Mouse (Mus musculus) kidney, postnatal 25 days (tissue): ENCODE data around the gene Dusp5.

Experiments
- DNase-seq, 2 experiments: peaks; one replicate each; pipeline ENCODE4 v3.0.0; 2021; ENCODE audit warnings: mixed read lengths in 2 of 2

Gene Dusp5

DNA sequence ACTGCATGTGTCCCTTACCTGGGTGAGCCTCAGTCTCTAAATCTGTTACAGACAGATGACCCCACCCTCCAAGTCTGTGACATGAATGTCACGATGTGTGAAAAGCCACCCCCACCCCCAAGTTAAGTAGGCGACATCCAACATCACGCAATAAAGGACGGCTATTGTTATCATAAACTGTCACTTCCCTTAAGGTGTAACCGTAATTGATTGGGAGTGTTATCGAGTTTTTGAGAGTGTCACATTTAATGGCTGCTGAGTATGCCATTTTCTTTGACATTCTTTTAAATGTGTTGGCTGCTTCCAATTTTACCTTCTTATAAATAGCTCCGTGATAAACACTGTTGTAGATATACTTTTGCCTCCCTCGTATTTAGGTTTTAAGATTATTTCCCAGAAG is 9.4 kb upstream of the Dusp5 start:
- DNase-seq, result no peak

DNA sequence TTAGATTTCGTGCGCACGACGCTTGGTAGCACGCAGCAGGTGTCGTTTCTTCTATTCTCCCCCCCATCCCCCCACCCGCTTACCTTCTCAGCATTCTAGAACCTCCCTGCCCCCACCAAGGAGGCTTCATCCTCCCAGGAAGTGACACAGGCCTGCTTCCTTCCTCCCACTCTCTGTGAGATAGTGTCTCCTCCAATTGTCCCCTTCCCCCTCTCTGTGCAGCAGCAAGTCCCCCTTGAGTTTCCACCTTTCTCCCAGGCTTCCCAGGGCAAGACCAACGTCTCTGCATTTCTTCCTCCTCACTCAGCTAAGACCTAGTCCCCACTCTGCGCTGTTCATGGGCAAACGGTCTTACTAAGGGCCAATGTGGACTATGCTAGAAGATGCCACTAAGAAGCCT is 8.9 kb upstream of the Dusp5 start:
- DNase-seq, result no peak

DNA sequence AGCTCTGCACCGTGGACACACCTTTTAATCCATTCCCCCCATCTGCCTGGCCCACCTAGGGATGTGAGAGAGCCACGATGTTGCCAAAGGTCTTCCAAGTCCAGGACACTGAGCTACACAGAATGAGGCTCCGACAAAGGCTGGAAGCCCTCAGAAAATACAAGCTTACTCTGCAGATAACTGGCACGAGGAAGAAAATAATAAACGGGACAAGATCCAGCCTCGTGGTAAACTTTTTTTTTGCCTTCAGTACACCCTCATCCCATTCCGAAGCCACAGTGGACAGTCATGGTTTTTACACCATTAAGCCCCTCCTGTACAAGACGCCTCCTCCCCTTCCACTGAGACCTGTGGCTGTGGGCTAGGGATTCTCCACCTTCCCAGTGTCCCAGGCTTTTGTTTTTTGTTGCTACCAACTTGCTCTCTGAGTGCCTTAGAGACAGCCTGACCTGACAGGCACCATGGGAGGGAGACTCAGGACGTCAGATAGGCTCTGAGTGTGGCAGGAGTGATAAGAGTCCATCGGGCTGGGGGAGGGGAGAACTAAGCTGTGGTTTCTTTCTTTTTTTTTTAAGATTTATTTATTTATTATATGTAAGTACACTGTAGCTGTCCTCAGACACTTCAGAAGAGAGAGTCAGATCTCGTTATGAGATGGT is 7.6 kb upstream of the Dusp5 start:
- DNase-seq, result no peak

DNA sequence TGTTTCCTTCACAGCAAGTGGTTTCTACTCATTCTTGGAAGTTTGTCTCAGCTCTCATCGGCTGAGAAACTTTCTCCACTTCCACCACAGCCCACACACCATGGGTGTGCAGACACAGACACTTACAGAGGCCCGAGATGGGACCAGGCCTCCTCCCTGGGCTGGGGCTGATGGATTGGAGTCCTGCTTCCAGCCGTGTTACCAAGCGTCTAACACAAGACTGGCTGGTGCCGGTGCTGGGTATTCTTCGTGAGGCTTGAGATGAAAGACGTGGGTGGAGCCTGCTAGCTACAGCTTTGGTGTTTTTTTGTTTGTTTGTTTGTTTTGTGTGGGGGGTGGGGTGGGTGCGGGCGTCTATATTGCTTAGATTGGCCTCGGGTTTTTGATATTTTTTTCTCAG is 1.4 kb upstream of the Dusp5 start:
- no peak for DNase-seq

DNA sequence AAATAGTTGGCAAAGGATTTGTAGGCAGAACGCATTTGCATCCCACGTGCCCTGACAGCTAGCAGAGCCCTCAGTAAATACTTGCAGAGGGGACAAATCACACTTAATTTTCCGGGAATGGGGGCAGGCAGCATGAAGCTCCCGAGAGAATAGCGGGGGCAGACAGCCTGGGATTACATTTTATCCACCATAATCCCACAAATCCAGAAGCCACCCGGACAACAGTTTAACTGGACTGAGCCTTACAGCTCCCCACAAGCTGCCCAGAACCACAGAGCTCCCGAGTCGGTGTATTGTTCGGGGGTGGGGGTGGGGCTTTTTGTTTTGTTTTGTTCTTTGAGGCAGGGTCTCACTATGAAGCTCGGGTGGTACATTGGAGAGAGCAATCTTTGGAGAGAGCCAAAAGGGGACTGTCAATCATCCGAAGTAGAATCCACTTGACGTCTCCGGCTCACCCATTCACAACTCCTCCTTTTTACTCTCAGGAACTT is 733 bp upstream of the Dusp5 start:
- DNase-seq, result no peak

DNA sequence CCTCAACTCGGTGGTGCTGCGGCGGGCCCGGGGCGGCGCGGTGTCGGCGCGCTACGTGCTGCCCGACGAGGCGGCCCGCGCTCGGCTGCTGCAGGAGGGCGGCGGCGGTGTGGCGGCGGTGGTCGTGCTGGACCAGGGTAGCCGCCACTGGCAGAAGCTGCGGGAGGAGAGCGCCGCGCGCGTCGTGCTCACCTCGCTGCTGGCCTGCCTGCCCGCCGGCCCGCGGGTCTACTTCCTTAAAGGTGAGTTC is 471 bp downstream of the Dusp5 start:
- no peak for DNase-seq

DNA sequence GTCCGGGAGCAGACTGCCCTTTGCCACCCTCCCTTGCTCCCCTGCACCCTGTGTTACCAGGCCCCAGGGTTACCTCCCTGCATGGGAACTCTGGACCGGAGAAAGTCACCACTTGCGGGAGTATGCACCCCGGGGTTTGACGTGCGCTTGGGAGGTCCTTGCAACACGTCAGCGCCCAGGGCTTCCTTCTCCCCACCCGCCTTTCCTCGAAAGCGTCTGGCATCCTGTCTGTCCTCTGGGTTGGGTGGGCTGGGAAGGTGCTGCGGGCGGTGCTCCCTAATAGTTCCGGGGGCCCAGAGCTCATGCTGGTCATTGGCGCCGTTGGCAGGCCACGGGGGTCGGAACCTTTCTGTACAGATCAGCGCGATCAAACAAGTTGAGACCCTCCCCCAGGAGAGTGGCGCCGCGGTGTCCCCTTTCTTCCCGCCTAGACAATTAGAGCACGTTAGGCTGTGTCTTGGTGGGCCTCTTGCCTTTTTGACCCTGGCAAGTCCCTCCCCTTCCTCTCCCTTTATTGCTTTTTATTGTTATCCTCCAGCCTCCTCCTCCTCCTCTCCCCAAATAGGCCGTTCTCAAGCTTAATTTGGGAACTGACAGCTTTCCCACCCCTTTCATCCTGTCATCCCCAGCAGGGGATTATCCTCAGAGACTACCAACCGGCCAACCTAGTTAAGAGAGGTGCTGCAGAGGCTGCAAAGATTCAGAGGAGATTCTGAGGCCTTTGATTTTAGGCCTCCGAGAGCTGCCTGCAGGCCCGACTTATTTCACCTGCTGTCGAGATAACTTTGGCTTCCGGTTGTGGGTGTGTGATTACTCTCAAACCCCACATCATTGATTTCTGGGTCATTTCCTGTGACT is 1.0 kb downstream of the Dusp5 start:
- DNase-seq, result peak; percentile 21 to 71

DNA sequence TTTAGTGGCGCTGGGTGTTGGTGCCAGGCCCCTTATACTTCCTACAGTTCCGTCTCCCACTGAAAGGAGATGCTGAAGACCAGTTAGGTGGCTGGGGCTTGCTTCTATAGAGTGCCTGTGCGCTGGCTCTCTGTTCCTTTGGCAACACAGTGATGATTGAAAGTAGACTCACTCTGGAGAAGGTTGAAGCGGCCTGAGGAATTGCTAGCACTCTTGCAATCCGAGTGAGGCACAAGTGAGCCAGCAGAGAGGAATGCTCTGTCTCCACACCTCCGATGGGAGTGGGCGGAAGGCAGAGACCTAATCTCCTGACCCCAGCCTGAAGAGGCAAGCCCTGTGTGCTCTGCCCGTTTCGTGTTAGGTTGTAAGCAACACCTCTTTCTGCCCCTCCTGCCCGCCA is 2.5 kb downstream of the Dusp5 start:
- DNase-seq, result no peak

DNA sequence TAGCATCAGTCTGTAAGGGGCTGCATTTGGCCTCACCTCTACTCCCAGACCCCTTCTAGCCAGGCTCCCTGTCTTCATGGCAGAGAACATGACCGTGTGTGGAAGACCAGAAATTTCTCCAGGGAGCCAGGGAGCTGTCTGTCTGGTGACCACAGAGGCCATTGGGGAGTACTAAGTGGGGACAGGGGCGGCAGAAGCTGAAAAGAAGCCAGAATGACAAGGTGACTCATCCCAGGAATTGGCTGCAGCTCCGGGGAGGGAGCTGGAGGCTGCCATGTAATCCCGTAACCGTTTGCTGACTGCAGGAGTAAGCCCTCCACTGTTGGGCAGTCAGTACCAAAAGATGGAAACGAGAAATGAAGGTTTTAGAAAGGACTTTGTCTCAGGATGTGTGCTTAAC is 3.1 kb downstream of the Dusp5 start:
- no peak for DNase-seq

DNA sequence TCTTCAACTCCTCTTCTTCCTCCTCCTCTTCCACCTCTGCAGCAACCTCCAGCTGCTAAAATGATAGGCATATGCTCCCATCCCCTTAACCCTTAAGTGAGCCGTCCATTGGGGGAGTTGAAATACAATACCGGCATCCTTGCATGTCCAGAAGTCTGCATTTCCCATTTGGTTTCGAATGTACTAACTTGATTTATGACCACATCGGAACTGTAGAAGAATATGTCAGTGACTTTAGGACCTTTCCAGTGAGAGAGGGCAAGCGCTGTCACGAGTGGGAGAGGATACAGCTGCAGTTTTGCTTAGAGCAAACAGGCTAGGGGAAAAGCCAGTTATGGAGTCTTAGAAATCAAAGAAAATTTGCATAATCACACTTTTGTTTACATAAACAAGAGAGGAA is 3.8 kb downstream of the Dusp5 start:
- DNase-seq, result no peak

DNA sequence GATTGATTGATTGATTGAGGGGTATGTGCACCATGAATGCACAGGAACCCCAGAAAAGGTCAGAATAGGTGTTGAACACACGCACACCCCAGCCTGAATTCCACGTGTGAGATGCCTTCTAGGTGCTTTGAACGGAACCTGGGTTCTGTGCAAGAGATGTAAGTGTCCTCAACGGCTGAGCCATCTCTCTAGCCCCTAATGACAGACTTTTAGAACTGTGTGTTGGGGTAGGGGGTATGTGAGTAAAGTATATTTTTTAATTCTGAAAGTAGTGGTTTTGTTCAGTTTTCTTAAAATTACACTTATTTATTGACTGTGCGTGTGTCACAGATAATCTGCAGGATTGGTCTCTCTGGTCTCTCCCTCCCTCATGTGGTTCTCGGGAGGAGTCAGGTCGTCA is 4.3 kb downstream of the Dusp5 start:
- DNase-seq, result no peak

DNA sequence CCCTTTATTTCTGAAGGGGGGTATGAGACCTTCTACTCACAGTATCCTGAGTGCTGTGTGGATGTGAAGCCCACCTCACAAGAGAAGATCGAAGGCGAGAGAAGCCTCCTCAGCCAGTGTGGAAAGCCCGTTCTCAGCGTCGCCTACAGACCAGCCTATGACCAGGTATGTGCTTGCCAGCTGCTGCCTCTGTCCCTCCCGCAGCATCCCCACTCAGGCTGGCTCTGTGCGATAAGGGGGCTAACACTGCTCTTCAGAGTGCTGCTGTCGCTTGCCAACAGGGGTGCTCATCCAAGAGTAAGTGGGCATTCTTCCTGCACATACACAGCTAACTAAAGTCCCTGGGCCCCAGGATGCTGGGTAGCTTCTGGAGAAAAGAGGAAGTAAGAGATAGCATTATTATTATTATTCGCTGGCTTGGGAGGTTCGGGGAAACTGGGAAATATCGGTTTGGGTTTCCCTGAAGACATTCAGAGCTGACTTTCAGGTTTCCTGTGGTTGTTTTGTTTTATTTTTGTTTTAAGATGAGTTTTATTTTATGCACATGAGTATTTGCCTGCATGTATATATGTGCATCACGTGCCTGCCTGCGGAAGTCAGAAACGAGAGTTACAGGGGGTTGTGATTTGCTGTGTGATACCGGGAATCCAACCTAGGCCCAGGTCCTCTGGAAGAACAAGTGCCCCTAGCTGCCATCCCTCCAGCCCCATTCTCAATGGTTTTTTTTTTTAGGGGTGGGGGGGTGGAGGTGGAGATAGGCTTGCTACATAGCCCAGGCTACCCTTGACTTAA is 5.1 kb downstream of the Dusp5 start:
- DNase-seq, result no peak

DNA sequence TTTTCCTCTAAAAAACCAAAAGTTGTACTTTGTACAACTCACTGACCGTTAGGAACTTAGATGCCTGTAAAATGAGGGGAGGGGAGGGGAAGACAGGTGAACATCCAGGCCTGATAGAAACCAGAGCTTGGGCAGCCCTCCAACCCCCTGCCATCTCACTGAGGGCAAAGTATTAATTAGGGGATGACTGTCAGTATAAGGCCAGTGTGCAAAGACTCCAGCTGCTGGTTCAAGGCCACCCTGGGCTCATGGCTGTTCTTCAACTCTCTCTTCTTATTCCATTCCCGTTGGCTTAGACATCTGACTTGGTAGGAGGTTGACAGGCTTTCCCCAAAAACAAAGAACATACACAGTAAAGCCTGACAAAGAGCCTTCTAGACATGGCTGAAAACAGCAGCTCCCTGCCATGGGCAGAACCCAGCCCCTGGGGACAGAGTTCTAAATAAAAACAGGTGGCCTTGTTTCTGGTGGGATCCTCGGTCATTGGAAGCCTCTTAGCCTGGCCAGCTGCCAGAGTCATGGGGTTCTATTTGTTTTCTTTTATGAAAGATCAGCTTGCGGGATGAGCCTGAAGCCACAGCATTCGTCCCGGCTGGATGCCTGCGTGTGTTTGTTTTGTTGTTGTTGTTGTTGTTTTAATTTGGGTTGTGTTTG is 6.0 kb downstream of the Dusp5 start:
- DNase-seq, result peak in 1 of 2 experiments; percentile 9

DNA sequence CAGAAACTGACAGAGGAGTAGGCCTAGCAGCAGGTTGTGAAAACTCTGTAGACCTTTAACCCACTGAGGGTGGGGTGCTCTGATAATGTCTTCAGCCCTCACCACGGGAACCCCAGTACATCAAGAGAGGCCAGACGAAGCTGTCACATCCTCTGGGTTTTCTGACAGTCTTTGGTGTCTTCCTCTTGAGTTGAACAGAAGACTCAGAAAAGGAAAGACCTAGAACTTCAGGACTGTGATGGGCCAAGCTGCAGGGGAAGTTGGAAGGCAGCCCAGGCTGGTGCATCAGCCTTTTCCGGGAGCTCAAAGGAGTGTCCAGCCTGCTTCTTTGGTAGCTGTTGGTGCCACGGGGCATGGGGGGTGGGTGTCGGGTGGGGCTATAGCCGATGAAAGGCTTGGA is 6.5 kb downstream of the Dusp5 start:
- DNase-seq, result peak in 1 of 2 experiments; percentile 14

DNA sequence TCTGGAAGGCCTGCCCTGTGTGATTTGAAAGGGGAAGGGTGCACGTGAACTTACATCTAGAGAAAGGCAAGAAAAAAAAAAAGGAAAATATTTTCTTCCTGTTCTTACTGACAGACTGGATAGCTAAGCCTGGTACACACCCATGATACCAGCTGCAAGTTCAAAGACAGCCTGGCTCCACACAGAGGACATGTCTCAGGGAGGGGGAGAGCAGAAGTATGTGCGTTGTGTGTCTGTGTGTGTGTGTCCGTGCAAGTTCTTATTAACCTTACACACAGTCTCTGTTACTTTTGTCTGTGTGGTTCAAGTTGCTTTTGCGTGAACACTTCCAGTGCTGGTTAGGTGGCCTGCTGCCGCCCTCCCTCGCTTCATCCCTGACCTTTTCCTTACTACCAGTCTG is 7.3 kb downstream of the Dusp5 start:
- no peak for DNase-seq

DNA sequence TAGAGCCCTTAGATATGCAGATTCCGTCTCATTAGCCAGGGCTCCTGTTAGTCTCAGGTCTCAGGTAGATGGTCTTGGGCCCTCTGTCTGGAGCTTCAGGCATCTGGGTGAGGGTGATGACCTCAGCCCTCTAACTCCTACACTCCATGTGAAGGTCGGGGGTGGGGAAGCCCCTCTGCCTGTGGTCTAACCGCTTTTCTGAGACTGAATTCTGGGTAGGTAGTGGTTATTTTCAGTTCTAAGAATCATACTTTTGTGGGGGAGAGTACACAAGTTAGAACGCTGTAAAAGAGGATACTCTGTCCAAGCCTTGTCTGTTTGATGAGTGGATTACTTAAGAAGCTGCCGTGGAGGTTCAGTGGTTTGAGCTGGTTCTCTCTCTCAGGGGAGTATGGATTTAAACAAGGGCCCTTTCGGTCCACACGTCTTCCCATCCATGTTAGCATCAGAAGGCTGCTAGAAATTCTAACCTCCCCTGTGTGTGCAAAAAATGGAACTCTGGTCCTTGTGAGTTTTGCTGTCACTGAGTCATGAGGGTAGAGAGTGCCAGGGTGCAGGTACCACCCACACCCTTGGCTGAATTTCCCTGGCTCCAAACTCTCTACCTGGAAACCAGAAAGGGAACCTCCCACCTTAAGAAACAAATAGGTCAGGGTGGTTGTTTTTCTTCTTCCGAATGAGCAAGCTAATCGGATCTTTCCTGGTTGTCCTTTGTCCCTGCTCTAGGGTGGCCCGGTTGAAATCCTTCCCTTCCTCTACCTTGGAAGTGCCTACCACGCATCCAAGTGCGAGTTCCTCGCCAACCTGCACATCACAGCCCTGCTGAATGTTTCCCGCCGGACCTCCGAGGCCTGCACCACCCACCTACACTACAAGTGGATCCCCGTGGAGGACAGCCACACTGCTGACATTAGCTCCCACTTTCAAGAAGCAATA is 8.1 kb downstream of the Dusp5 start:
- no peak for DNase-seq

DNA sequence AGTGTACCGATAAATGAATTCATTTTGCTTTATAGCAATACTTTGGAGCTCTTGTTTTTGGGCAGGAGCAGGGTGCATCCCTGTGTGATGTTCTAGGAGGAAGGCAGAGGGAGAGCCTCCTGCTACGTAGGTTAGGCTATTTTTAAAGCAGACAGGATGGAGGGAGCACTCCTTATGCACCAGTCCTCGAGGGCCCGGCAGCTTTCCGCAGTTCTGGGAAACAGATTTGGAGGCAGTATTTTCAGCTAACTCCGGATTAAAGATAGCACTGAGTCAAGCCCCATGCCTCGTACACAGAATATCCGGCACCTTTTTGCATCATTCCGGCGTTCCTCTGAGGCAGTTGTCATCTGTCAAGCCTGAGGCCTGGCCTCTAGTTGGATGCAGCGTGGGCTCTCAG is 9.1 kb downstream of the Dusp5 start:
- no peak for DNase-seq

DNA sequence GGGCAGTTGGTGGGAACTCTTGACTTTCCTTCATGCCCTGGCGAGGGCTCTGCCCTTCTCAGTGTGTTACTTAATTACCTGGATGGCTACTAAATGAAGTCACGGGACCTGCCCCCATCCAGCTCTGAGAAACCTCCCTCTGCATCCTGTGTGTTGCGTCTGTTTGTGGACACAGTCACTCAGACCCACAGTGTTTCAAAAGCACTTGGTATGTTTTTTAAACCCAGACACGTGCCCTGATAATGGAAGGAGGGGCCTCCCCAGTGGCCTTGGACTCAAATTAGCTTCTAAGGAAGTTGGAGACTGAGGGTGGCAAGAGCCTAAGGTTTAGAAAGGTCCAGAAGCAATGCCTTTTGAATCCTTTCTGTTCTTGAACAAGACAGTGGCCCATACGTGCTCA is 9.9 kb downstream of the Dusp5 start:
- DNase-seq, result peak; percentile 45 to 62

DNA sequence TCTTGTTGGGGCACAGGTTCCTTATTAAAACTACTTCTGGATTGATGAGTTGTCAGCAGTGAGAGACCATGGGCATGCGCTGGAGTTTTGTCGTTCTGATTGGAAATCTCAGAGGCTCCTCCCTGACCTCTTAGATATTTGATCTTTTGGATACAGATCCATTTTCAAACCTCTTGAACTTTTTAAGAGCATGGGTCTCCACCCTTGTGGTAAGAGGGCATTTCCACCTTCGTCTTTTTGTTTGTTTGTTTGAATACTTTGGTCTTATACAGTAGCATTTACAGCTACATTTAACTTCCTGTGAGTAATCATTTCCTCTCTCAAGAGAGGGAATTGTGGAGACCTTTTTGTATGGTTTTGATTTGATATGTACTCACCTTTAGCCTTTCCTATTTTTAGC is 10.4 kb downstream of the Dusp5 start:
- DNase-seq, result no peak

DNA sequence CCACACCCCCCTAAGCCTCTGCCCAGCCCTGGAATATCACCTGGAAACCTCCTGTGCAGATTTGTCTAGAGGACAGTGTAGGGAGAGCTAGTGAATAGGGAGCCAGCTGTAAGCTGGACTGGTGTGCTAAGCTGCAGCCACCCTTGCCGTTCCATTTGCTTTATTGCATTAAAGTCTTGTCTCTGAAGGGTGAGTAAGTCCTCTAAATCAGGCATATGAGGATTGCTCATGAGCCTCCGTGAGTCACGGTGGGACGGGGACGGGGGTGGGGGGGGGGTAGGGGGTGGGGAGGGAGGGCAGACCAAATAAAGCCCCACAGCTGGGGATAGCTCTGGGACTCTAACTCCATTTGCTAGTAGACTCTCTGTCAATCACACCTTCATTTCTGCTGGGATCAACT is 14.7 kb downstream of the Dusp5 start:
- no peak for DNase-seq

DNA sequence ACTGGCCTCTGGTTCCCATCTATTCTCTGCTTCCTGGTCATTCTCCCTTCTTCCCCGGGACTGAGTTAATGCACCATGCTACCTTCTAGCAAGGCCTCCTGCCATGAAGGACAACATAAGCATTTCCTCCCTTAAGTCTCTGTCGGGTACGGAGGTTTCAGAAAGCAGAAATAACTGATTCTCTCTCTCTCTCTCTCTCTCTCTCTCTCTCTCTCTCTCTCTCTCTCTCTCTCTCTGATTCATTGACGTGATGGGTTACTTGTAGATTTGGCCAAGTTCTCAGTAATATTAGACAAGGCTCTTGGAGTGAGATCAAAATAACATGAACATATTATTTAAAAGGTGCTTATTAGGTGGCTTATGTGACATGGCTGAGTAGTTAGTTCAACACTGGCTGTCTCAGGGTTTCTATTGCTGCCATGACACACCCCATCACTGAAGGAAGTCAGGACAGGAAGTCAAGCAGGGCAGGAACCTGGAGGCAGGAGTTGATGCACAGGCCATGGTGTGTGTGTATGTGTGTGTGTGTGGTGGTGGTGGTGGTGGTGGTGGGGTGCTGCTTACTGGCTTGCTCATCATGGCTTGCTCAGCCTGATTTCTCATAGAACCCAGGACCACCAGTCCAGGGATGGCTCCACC is 16.1 kb downstream of the Dusp5 start:
- DNase-seq, result no peak

DNA sequence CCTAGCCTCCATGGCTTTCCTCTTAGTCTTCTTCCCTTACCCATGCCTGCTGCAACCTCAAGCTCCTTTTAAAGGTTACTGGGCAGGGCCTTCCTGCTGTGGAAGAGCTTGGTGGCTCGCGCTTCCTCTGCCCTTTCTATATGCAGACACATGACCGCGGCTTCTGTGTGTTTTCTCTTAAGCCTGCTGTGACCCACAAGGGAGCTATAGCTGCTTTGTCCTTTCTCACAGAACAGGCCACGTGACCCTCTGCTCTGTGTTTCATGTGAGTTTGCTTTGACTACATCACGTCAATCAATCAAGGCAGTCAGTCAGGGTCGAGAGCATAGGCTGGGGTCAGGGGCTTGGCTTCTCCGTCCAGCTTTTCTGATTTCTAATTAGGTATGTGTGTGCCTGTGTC is 18.7 kb downstream of the Dusp5 start:
- DNase-seq, result no peak
